Mouse (Mus musculus): ENCODE data around the gene Accs. TPM values are rescaled to one million over a fixed set of nuclear protein-coding genes. Genes with fewer than 3 reads are reported as not detected.
A peak's percentile ranks its signal among the peaks of the same experiment; 100 is the strongest.

The Accs gene
- polyA plus RNA-seq, 1 experiment from 2014 or later: 4.5 TPM

- H3K27ac ChIP-seq (ENCODE audit: low read length): no peak overlapping the region
- WGBS: 92% methylated on average over 5 of the region's 5 CpGs
- no peak for ATAC-seq
- H3K4me3 ChIP-seq (ENCODE audit: low read depth, low read length): no peak overlapping the region
- no peaks in the 10 kb centered on the region for H3K27me3 ChIP-seq (ENCODE audit: control insufficient read depth, insufficient read depth, low read depth, low read length)
- H3K9me3 ChIP-seq (replicated peaks; ENCODE audit: control insufficient read depth, low read length, poor library complexity, severe bottlenecking): no peaks in the 10 kb centered on the region
- H3K4me1 ChIP-seq (ENCODE audit: control insufficient read depth, insufficient read depth, low read length): no peaks in the 10 kb centered on the region
- peaks cover 24% of the 10 kb centered on the region for H3K36me3 ChIP-seq (ENCODE audit: control insufficient read depth, insufficient read depth, low read length)
- no peak overlapping the region for H3K4me2 ChIP-seq (ENCODE audit: low read length)
- no peak overlapping the region for H3K9ac ChIP-seq (ENCODE audit: low read depth, low read length)
Observed at GRCm38 (mm10) chr2:93808071-93808470, 41.7 kb downstream of the Accs start.

DNA sequence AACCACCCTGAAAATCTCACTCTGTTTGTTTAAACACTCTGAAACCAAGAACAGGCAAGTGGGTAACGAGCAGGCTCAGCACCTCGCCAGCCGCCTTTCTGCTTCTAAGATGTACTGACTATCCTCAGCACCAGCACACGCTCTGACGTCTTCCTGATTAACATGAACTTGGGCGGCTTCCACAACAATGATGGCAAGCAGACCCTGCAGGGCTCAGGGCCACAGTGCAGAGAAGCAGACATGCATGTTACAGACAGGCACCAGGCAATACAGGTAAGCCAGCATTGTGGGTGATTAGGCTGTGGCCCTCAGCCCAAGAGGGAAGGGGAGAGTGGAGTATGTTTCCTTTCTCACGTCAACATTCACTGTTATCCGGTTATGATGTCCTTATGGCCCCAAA, 42.3 kb downstream of the Accs start:
- no peak overlapping the region for H3K4me2 ChIP-seq (ENCODE audit: low read length)
- 81% methylated on average over 8 of the region's 8 CpGs for WGBS
- H3K9ac ChIP-seq (ENCODE audit: low read depth, low read length): no peak overlapping the region
- H3K27me3 ChIP-seq (ENCODE audit: control insufficient read depth, insufficient read depth, low read depth, low read length): no peaks in the 10 kb centered on the region
- no peak overlapping the region for H3K27ac ChIP-seq (ENCODE audit: low read length)
- no peak for ATAC-seq
- H3K4me1 ChIP-seq (ENCODE audit: control insufficient read depth, insufficient read depth, low read length): no peaks in the 10 kb centered on the region
- no peak overlapping the region for H3K4me3 ChIP-seq (ENCODE audit: low read depth, low read length)
- H3K9me3 ChIP-seq (replicated peaks; ENCODE audit: control insufficient read depth, low read length, poor library complexity, severe bottlenecking): no peaks in the 10 kb centered on the region
- peaks cover 21% of the 10 kb centered on the region for H3K36me3 ChIP-seq (ENCODE audit: control insufficient read depth, insufficient read depth, low read length)

DNA sequence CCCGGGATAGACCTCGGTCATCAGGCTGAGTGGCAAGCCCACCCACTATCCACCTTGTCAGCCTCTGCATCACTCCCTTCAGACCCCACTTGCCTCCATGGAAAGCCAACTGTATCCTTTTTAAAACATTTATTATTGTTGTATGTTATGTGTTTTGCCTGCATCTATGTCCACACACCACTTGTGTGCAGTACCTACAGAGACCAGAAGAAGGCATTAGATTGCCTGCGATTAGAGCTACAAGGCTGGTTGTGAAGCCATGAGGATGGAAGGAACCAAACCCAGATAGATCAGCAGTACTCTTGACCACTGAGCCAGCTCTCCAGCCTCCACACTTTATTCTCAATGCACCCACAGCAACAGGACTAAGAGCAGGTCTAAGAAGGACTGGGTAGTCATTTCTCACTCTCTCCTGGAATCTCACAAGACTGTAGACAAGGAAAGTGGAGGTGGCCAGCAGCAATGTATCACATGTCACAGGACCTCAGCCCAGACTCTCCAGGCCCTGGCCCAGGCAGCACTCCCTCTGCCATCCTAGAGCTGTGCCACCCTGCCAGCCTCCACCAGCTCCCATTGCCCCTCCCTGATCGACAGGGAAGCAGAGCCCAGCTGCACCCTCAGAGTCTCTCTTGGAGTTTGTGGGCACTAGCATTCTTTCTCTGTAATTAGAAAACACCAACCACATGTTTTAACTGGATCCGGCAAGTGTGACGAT, 43.1 kb downstream of the Accs start:
- Histone ChIP-seq H3K27ac (ENCODE audit: low read length) (no peak overlapping the region), H3K4me2 (ENCODE audit: low read length) (no peak overlapping the region), H3K27me3 (ENCODE audit: control insufficient read depth, insufficient read depth, low read depth, low read length) (no peaks in the 10 kb centered on the region), H3K9me3 (replicated peaks; ENCODE audit: control insufficient read depth, low read length, poor library complexity, severe bottlenecking) (no peaks in the 10 kb centered on the region), H3K36me3 (ENCODE audit: control insufficient read depth, insufficient read depth, low read length) (peaks cover 23% of the 10 kb centered on the region), H3K4me3 (ENCODE audit: low read depth, low read length) (no peak overlapping the region), H3K9ac (ENCODE audit: low read depth, low read length) (no peak overlapping the region), H3K4me1 (ENCODE audit: control insufficient read depth, insufficient read depth, low read length) (no peaks in the 10 kb centered on the region)
- ATAC-seq: no peak
- 92% methylated on average over 6 of the region's 6 CpGs for WGBS

DNA sequence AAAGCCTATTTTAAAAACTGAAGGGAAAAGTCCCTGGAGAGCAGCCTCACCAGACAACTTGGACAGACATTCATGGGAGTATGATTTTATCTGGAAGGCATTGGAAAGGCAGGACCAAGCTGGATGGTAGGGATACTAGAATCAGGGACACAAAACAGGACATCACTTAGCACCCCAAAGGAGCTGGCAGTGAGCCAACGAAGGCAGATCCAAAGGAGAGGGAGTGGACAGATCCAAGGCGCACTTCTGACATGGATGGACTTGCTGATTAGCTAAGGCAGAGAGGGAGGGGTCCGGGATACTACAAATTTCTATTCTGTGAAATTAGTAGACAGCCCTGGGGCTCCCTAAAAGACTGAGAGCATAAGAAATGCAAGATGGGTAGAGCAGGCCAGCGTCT, 44.2 kb downstream of the Accs start:
- Histone ChIP-seq H3K4me1 (ENCODE audit: control insufficient read depth, insufficient read depth, low read length) (no peaks in the 10 kb centered on the region), H3K27ac (ENCODE audit: low read length) (no peak overlapping the region), H3K4me2 (ENCODE audit: low read length) (no peak overlapping the region), H3K4me3 (ENCODE audit: low read depth, low read length) (no peak overlapping the region), H3K9me3 (replicated peaks; ENCODE audit: control insufficient read depth, low read length, poor library complexity, severe bottlenecking) (no peaks in the 10 kb centered on the region), H3K27me3 (ENCODE audit: control insufficient read depth, insufficient read depth, low read depth, low read length) (no peaks in the 10 kb centered on the region), H3K9ac (ENCODE audit: low read depth, low read length) (no peak overlapping the region), H3K36me3 (ENCODE audit: control insufficient read depth, insufficient read depth, low read length) (peaks cover 16% of the 10 kb centered on the region)
- 85% methylated on average over 4 of the region's 4 CpGs for WGBS
- no peak for ATAC-seq

DNA sequence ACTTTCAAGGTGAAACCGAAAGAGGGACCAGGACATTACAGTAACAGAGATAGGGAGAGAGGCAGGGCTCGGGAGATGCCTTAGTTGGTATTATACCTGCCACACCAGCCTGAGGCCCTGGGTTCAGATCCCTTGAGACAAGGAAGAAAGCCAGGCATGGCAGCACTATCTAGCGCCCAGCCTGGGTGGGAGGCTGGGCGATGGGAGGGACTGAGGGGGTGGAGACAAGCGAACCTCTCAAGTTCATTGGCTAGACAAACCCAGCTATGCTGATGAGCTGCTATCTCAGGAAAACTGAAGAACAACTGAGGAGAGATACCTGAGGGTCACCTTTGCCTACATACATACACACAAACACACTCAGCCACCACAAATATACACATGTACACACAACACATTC, 44.7 kb downstream of the Accs start:
- H3K27ac ChIP-seq (ENCODE audit: low read length): no peak overlapping the region
- no peak overlapping the region for H3K4me2 ChIP-seq (ENCODE audit: low read length)
- 82% methylated on average over 5 of the region's 5 CpGs for WGBS
- H3K4me1 ChIP-seq (ENCODE audit: control insufficient read depth, insufficient read depth, low read length): no peaks in the 10 kb centered on the region
- H3K27me3 ChIP-seq (ENCODE audit: control insufficient read depth, insufficient read depth, low read depth, low read length): no peaks in the 10 kb centered on the region
- ATAC-seq: 0 out of 2 replicates have a peak, but pooled peaks have one; percentile 30
- no peak overlapping the region for H3K4me3 ChIP-seq (ENCODE audit: low read depth, low read length)
- no peak overlapping the region for H3K9ac ChIP-seq (ENCODE audit: low read depth, low read length)
- no peaks in the 10 kb centered on the region for H3K9me3 ChIP-seq (replicated peaks; ENCODE audit: control insufficient read depth, low read length, poor library complexity, severe bottlenecking)
- H3K36me3 ChIP-seq (ENCODE audit: control insufficient read depth, insufficient read depth, low read length): peaks cover 16% of the 10 kb centered on the region

DNA sequence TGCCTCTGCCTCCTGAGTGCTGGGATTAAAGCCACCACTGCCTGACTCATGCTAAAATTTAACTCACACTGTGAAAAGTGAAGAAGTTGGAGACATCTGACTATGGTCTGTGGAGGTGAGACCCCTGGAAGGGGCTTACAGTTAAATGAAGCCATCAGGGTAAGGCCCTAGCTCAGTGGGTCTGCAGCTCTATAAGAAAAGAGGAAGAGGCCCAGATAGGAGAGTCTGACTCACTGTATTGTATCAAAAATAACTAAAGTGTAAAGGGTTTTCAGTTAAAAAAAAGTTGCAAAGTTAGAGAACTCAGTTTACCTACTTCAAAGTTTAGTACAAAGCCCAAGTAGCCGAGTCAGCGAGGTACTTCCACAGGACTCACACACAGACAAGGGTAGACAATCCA, 46.8 kb downstream of the Accs start:
- no peak overlapping the region for H3K4me3 ChIP-seq (ENCODE audit: low read depth, low read length)
- no peaks in the 10 kb centered on the region for H3K27me3 ChIP-seq (ENCODE audit: control insufficient read depth, insufficient read depth, low read depth, low read length)
- WGBS: 100% methylated on average over 2 of the region's 2 CpGs
- no peaks in the 10 kb centered on the region for H3K4me1 ChIP-seq (ENCODE audit: control insufficient read depth, insufficient read depth, low read length)
- H3K9me3 ChIP-seq (replicated peaks; ENCODE audit: control insufficient read depth, low read length, poor library complexity, severe bottlenecking): no peaks in the 10 kb centered on the region
- peaks cover 16% of the 10 kb centered on the region for H3K36me3 ChIP-seq (ENCODE audit: control insufficient read depth, insufficient read depth, low read length)
- ATAC-seq: no peak
- H3K9ac ChIP-seq (ENCODE audit: low read depth, low read length): no peak overlapping the region
- no peak overlapping the region for H3K4me2 ChIP-seq (ENCODE audit: low read length)
- no peak overlapping the region for H3K27ac ChIP-seq (ENCODE audit: low read length)

GRCm38 (mm10) chr2:93801097-93801496, 48.6 kb downstream of the Accs start:
- WGBS: 76% methylated on average over 7 of the region's 7 CpGs
- H3K27ac ChIP-seq (ENCODE audit: low read length): no peak overlapping the region
- peaks cover 22% of the 10 kb centered on the region for H3K36me3 ChIP-seq (ENCODE audit: control insufficient read depth, insufficient read depth, low read length)

DNA sequence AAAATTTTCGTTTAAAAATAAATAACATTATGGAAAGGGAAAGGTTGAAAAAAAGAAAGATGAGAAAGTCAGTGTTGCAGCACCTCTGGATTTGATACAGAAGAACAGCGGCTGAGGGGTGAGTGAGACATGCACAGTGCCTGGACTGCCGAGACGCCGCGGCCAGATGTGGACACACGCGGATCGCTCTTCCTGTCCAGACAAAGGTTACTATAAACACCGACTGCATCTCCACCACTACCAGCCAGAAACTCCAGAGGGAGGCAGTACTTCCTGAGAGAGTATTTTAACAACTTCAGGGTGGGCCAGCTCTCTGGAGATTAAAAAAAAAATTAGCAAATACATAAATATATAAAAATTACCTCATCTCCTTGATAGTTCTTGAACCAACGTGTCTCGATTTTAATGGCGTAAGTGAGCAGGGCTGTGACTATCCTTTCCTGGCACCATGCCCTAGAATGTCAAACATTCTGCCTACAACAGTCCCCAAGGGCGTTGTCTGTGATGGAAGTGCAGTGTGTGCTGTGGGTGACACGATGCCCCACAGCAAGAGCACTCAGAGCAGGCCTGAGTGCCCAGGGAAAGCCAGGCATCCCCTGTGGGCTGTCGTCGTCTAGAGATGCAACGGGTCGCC, 52.5 kb downstream of the Accs start:
- Histone ChIP-seq H3K9me3 (replicated peaks; ENCODE audit: control insufficient read depth, low read length, poor library complexity, severe bottlenecking) (no peaks in the 10 kb centered on the region), H3K36me3 (ENCODE audit: control insufficient read depth, insufficient read depth, low read length) (peaks cover 32% of the 10 kb centered on the region), H3K4me1 (ENCODE audit: control insufficient read depth, insufficient read depth, low read length) (no peaks in the 10 kb centered on the region), H3K9ac (ENCODE audit: low read depth, low read length) (no peak overlapping the region), H3K27ac (ENCODE audit: low read length) (no peak overlapping the region), H3K27me3 (ENCODE audit: control insufficient read depth, insufficient read depth, low read depth, low read length) (no peaks in the 10 kb centered on the region), H3K4me3 (ENCODE audit: low read depth, low read length) (no peak overlapping the region), H3K4me2 (ENCODE audit: low read length) (no peak overlapping the region)
- 92% methylated on average over 19 of the region's 19 CpGs for WGBS
- ATAC-seq: no peak

More at GRCm38 (mm10) chr2:93801097-93801496, 48.6 kb downstream of the Accs start:
- no peaks in the 10 kb centered on the region for H3K27me3 ChIP-seq (ENCODE audit: control insufficient read depth, insufficient read depth, low read depth, low read length)
- ATAC-seq: no peak
- H3K9ac ChIP-seq (ENCODE audit: low read depth, low read length): no peak overlapping the region
- no peak overlapping the region for H3K4me2 ChIP-seq (ENCODE audit: low read length)
- H3K9me3 ChIP-seq (replicated peaks; ENCODE audit: control insufficient read depth, low read length, poor library complexity, severe bottlenecking): no peaks in the 10 kb centered on the region
- no peak overlapping the region for H3K4me3 ChIP-seq (ENCODE audit: low read depth, low read length)
- no peaks in the 10 kb centered on the region for H3K4me1 ChIP-seq (ENCODE audit: control insufficient read depth, insufficient read depth, low read length)

- no peaks in the 10 kb centered on the region for H3K9me3 ChIP-seq (replicated peaks; ENCODE audit: control insufficient read depth, low read length, poor library complexity, severe bottlenecking)
- H3K27me3 ChIP-seq (ENCODE audit: control insufficient read depth, insufficient read depth, low read depth, low read length): no peaks in the 10 kb centered on the region
- 95% methylated on average over 5 of the region's 5 CpGs for WGBS
- H3K36me3 ChIP-seq (ENCODE audit: control insufficient read depth, insufficient read depth, low read length): peaks cover 33% of the 10 kb centered on the region
- H3K4me2 ChIP-seq (ENCODE audit: low read length): no peak overlapping the region
- no peak overlapping the region for H3K27ac ChIP-seq (ENCODE audit: low read length)
- H3K9ac ChIP-seq (ENCODE audit: low read depth, low read length): no peak overlapping the region
- no peak overlapping the region for H3K4me3 ChIP-seq (ENCODE audit: low read depth, low read length)
- no peaks in the 10 kb centered on the region for H3K4me1 ChIP-seq (ENCODE audit: control insufficient read depth, insufficient read depth, low read length)
- ATAC-seq: no peak
Observed at GRCm38 (mm10) chr2:93794375-93794774, 55.4 kb downstream of the Accs start.
